Mouse (Mus musculus): Measurements from ENCODE around the gene Abca14.
"Not testable (repeated sequence)": the region's sequence is repeated elsewhere in the genome, so short reads cannot be mapped to it uniquely, and the experiment has no call there.

The Abca14 gene

DNA sequence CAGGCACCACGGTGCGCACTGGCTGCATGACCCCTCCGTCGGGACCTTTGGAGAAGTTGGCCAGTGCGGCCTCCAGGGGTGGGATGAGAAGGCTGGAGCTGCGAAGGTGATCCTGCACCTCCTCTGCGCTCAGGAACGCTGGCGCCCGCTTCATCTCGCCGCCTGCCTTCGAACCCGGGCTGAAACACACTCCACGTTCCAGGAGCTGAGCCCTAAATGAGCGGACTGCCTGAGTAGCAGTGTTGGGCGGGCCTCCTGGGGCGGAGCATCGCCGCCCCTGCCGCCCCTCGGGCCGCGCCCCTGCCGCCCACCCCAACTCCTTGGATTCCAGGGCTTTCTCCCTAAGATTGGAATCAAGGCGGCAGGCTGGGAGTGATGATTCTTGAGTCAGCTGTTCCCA, 2.0 kb upstream of the Abca14 start, which contains the start of gene Crym:
Gene Crym (minus strand): TSS at position 341 of the 400 bp plus-strand sequence.
- peak; percentile 60 for DNase-seq (ENCODE audit: low read depth, low spot score)

DNA sequence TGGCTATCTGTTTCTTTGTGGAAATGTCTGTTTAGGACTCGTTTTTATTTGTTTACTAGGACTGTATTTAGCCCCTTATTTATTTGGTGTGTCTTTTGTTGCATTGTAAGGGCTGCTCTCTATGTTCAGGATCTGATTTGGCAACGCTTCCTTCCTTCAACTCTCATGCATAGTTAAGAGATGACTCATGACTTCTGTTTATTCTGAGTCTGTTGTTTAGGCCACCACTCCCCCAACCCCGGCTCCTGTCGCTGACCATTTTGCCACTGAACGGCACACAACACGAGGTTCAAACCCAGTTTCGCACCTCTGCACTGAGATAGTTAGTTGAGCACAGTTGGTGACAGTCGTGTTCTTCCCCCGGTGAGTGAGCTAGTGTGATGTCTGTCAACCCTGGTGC, 2.2 kb downstream of the Abca14 start:
- DNase-seq (ENCODE audit: low read depth, low spot score) = peak; percentile 8

GRCm38 (mm10) chr7:120228541-120228940, 24.8 kb downstream of the Abca14 start:
- DNase-seq (ENCODE audit: low read depth, low spot score) = peak; percentile 69

DNA sequence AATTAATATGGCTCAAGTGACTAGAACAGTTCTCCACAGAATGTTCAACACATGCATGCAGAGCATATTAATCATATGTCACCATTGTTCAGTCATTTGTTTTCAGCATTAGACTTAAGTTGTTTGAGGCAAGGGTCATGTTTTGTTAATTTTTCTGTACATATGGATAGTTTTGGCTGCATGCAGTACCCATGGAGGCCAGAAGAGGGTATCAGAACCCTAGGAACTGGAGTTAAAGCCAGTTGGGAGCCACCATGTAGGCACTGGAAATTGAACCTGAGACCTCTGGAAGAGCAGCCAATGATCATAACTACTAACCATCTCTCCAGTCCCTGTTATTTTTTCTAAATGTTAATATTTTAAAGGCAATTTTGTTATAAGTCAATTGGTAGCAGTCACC, 37.3 kb downstream of the Abca14 start:
- DNase-seq (ENCODE audit: low read depth, low spot score) = no peak

GRCm38 (mm10) chr7:120271135-120271991, 67.6 kb downstream of the Abca14 start:
- DNase-seq (ENCODE audit: low read depth, low spot score) = peak; percentile 24

- DNase-seq (ENCODE audit: low read depth, low spot score) = peak; percentile 64
Measured at GRCm38 (mm10) chr7:120272110-120272509, 68.3 kb downstream of the Abca14 start.

- DNase-seq (ENCODE audit: low read depth, low spot score) = no peak
Measured at GRCm38 (mm10) chr7:120285286-120285685, 81.5 kb downstream of the Abca14 start.

DNA sequence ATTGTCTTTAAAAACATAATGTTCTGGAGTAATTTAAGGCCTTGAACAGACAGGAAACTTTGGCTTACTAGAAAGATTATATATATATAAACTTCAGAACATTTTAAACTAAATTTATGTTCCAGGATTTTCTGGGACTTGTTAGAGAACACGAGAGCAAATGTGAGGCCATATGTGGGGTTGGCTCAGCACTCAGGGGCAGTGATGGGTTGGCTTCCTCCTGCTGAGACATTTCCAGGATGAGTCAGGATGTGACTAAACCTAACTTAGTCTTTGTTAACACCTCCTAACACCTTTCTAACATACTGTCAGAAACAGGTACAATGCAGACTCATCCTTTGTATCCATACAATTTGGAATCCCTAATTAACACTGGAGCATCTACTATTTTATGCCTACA, 112.3 kb downstream of the Abca14 start:
- peak; percentile 86 for DNase-seq (ENCODE audit: low read depth, low spot score)

DNA sequence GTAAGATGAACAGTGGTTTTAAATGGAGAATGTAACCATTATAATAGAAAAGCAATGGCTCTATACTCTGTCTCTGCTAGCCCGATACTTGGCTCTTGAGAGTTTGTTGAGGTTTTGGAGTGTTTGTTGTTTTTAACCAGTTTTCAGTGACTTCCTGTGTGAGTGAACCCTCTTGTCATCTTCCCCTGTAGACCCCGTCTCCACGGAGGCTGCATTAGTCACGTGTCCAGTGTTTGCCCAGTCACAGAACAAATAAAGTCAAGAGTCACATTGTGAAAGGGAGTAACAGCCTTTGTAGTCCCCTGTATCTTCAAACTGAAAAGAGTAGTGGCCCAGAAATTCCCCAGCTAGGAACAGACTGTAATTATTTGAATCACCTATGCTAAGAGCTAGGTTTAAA, 119.2 kb downstream of the Abca14 start:
- no peak for DNase-seq (ENCODE audit: low read depth, low spot score)

DNA sequence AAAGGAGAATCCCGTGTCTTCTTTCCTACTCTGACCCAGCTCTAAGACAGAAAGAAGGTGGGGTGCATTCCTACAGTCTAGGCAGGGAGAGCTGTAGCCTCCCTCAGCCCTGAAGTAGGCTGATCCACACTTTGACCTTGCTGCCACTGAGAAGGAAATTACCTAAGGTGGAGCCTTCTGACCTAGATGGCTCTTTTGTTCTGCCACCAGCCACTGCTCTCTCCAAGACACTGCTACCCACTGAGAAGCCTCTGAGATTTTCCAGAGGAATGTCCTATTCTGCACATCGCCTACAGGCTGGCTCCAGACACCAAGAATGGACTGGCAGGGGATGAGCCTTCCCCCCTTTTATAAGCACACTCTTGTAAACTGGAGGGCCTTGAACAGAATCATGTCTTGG, 122.2 kb downstream of the Abca14 start:
- DNase-seq (ENCODE audit: low read depth, low spot score) = not testable (repeated sequence)

GRCm38 (mm10) chr7:120327220-120328073, 123.7 kb downstream of the Abca14 start:
- DNase-seq (ENCODE audit: low read depth, low spot score) = peak; percentile 65

DNA sequence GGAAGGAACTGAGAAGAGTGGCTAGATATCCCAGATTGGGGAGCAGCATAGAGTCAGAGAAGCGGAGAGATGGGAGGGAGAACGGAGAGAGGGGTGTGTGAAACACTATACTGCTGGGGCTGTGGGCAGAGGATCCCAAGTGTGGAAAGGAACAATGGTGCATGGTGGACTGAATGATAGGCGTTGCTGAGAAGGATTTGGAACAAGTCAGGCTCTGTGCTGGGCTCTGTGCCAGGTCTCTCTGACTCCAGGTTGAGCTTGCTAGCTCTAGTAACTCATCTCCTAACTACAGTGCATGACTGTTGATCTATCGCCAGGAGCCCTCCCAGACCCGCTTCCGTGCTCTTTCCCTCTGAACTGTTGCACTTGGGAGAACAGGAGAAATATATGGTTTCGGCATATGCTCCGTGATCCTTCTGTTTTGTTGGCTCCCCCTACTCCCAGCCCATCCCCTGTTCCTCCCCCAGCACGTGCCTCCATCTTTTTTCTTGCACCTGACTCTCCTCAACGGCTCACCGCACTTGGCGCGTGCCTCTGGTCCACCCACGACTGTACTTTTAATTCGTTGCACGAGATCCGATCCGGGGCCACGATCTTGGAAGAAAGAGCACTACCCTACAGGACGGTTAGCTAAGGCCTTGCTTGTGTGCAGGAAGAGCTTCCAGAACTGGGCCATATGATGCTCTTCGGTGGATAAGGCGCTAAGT, 124.5 kb downstream of the Abca14 start, which contains the start of gene Abca15:
Gene Abca15 (plus strand): TSS at position 584 of the 707 bp plus-strand sequence.
- DNase-seq (ENCODE audit: low read depth, low spot score) = peak; percentile 13

DNA sequence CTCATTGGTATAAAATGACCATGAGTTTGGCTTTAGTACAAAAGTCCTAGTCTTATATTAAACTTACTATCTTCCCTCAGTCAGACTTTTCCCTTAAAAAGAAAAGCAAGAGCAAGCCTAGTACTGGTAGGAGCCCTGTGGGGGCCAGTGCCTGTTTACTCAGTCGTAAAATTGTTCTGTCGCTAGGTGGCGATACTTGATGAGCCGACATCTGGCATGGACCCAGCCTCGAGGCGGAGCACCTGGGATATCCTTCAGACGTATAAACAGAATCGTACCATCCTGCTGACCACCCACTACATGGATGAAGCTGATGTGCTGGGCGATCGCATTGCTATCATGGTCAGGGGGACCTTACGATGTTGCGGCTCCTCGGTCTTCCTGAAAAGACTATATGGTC, 157.4 kb downstream of the Abca14 start:
- DNase-seq (ENCODE audit: low read depth, low spot score) = no peak
